Mouse (Mus musculus) lung, postnatal 0 days (tissue): Measurements from ENCODE around the gene Ensa. TPM values are rescaled to one million over a fixed set of nuclear protein-coding genes. Genes with fewer than 3 reads are reported as not detected.
A peak's percentile ranks its signal among the peaks of the same experiment; 100 is the strongest.
"Not testable (repeated sequence)": the region's sequence is repeated elsewhere in the genome, so short reads cannot be mapped to it uniquely, and the experiment has no call there.

ENCODE experiments used
- ATAC-seq: fragments of 200-750 bp; cut with Nextera tagmentation; 2 replicates; pipeline ENCODE4 v1.8.0; 2017; ENCODE audit warnings: moderate library complexity
- DNase-seq: peaks from one replicate; pipeline ENCODE4 v3.0.0-alpha.2; 2016; ENCODE audit warnings: low spot score
- H3K27ac ChIP-seq: fragments of 300-500 bp; sonication (generic); 2 replicates; pipeline ENCODE4 v1.5.1; 2014; ENCODE audit warnings: antibody characterized with exemption, mild to moderate bottlenecking, low read length, mixed read lengths
- H3K27me3 ChIP-seq: fragments of 300-500 bp; sonication (generic); replicated peaks from 2 replicates; pipeline ENCODE4 v1.6.1; 2014; ENCODE audit warnings: low read length, mixed read lengths; ENCODE audit not compliant: insufficient read depth
- H3K36me3 ChIP-seq: fragments of 300-500 bp; sonication (generic); 2 replicates; pipeline ENCODE4 v1.6.1; 2014; ENCODE audit warnings: low read length, mixed read lengths; ENCODE audit not compliant: insufficient read depth
- H3K4me1 ChIP-seq: fragments of 300-500 bp; sonication (generic); 2 replicates; pipeline ENCODE4 v1.6.1; 2014; ENCODE audit warnings: antibody characterized with exemption, low read depth, low read length, mixed read lengths; ENCODE audit not compliant: insufficient read depth
- H3K4me2 ChIP-seq: fragments of 300-500 bp; sonication (generic); replicated peaks from 2 replicates; pipeline ENCODE4 v1.6.1; 2014; ENCODE audit warnings: low read depth, mild to moderate bottlenecking, low read length, moderate library complexity, mixed read lengths
- H3K4me3 ChIP-seq: fragments of 300-500 bp; sonication (generic); 2 replicates; pipeline ENCODE4 v1.5.1; 2014; ENCODE audit warnings: low read depth, low read length
- H3K9ac ChIP-seq: fragments of 300-500 bp; sonication (generic); replicated peaks from 2 replicates; pipeline ENCODE4 v1.6.1; 2014; ENCODE audit warnings: low read depth, mild to moderate bottlenecking
- H3K9me3 ChIP-seq: fragments of 300-500 bp; sonication (generic); 2 replicates; pipeline ENCODE4 v1.6.1; 2016; ENCODE audit warnings: low read length, mixed read lengths
- CTCF ChIP-seq: IDR thresholded peaks from 2 replicates; pipeline ENCODE4 v1.5.1; 2016; ENCODE audit warnings: antibody characterized with exemption, mild to moderate bottlenecking
- EP300 ChIP-seq: IDR thresholded peaks from 2 replicates; pipeline ENCODE4 v1.6.1; 2016; ENCODE audit warnings: antibody characterized with exemption, mild to moderate bottlenecking, control low read depth
- WGBS: fragments of 180-500 bp; shearing (Covaris S2); extraction: QIAGEN DNeasy Blood & Tissue Kit; methylation state at CpG from one replicate; pipeline ENCODE4 v1.1.7; 2014; 5-methylcytosine and 5-hydroxymethylcytosine counted together
- polyA plus RNA-seq: library from polyadenylated mRNA; unstranded; fragments of >200 nt; fragmentation: Nextera tagmentation; extraction: Ambion mirVana; gene quantifications from 2 replicates; pipeline ENCODE4 v1.2.1, GENCODE M21; 2015

The Ensa gene
- polyA plus RNA-seq, 1 experiment from 2014 or later = 52.0 TPM

- H3K36me3 ChIP-seq = peaks cover 16% of the 10 kb centered on the region; the same call in 1 of the 2 replicates
- no peak overlapping the region for H3K9ac ChIP-seq
- ATAC-seq = no peak
- no peaks in the 10 kb centered on the region for H3K9me3 ChIP-seq
- no peak for DNase-seq
- no peak for TF ChIP-seq CTCF
- TF ChIP-seq EP300 = no peak
- H3K27ac ChIP-seq = no peak overlapping the region
- H3K4me3 ChIP-seq = no peak overlapping the region
- H3K27me3 ChIP-seq = no peaks in the 10 kb centered on the region
- 63% methylated on average over 3 of the region's 3 CpGs for WGBS
- no peaks in the 10 kb centered on the region for H3K4me1 ChIP-seq
- H3K4me2 ChIP-seq = no peak overlapping the region
Observed at GRCm38 (mm10) chr3:95609195-95609594, 15.6 kb upstream of the Ensa start.

GRCm38 (mm10) chr3:95613996-95614395, 10.8 kb upstream of the Ensa start:
- DNase-seq = no peak
- TF ChIP-seq EP300 (no peak), CTCF (no peak)
- Histone ChIP-seq H3K4me1 (no peaks in the 10 kb centered on the region), H3K27ac (no peak overlapping the region), H3K4me2 (no peak overlapping the region), H3K9ac (no peak overlapping the region), H3K9me3 (no peaks in the 10 kb centered on the region), H3K36me3 (peaks cover 13% of the 10 kb centered on the region), H3K27me3 (no peaks in the 10 kb centered on the region), H3K4me3 (no peak overlapping the region)
- WGBS = 100% methylated on average over 1 of the region's 1 CpGs
- no peak for ATAC-seq

GRCm38 (mm10) chr3:95618511-95618910, 6.3 kb upstream of the Ensa start:
- Histone ChIP-seq H3K27ac (no peak overlapping the region), H3K4me1 (no peaks in the 10 kb centered on the region), H3K4me3 (no peak overlapping the region), H3K9ac (no peak overlapping the region), H3K4me2 (no peak overlapping the region), H3K9me3 (no peaks in the 10 kb centered on the region), H3K27me3 (no peaks in the 10 kb centered on the region), H3K36me3 (peaks cover 20% of the 10 kb centered on the region)
- WGBS = 73% methylated on average over 1 of the region's 1 CpGs
- TF ChIP-seq EP300 = no peak
- TF ChIP-seq CTCF = no peak
- ATAC-seq = no peak
- DNase-seq = no peak

GRCm38 (mm10) chr3:95621241-95621640, 3.6 kb upstream of the Ensa start:
- Histone ChIP-seq H3K27ac (no peak overlapping the region), H3K4me1 (peaks cover 6% of the 10 kb centered on the region; the same call in 1 of the 2 replicates), H3K4me2 (no peak overlapping the region), H3K9ac (no peak overlapping the region), H3K36me3 (peaks cover 20% of the 10 kb centered on the region), H3K4me3 (no peak overlapping the region), H3K27me3 (no peaks in the 10 kb centered on the region), H3K9me3 (no peaks in the 10 kb centered on the region)
- DNase-seq (no peak), ATAC-seq (no peak)
- TF ChIP-seq CTCF = no peak
- no peak for TF ChIP-seq EP300
- 73% methylated on average over 1 of the region's 1 CpGs for WGBS

- not testable (repeated sequence) for H3K4me3 ChIP-seq, H3K9ac ChIP-seq, H3K27ac ChIP-seq, H3K4me2 ChIP-seq, ATAC-seq, H3K4me1 ChIP-seq, H3K9me3 ChIP-seq, H3K27me3 ChIP-seq, DNase-seq
- WGBS = 89% methylated on average over 20 of the region's 20 CpGs
- peaks cover 17% of the 10 kb centered on the region for H3K36me3 ChIP-seq
Observed at GRCm38 (mm10) chr3:95622421-95622820, 2.4 kb upstream of the Ensa start.

- no peak overlapping the region for H3K9ac ChIP-seq
- TF ChIP-seq CTCF (no peak), EP300 (no peak)
- WGBS = 60% methylated on average over 2 of the region's 2 CpGs
Observed at GRCm38 (mm10) chr3:95623551-95623950, 1.2 kb upstream of the Ensa start.

GRCm38 (mm10) chr3:95623991-95624515, 740 bp upstream of the Ensa start:
- Histone ChIP-seq H3K27ac (peak overlapping the region; percentile 75), H3K4me2 (peak overlapping the region; percentile 51), H3K9ac (peak overlapping the region; percentile 24), H3K36me3 (peaks cover 24% of the 10 kb centered on the region), H3K4me3 (peak overlapping the region; percentile 72; the same call in 1 of the 2 replicates)
- not testable (repeated sequence) for H3K4me1 ChIP-seq, H3K9me3 ChIP-seq, ATAC-seq, DNase-seq, H3K27me3 ChIP-seq
- 66% methylated on average over 5 of the region's 5 CpGs for whole genome bisulfite sequencing

More at GRCm38 (mm10) chr3:95623551-95623950, 1.2 kb upstream of the Ensa start:
- DNase-seq = no peak
- Histone ChIP-seq H3K27ac (no peak overlapping the region), H3K4me2 (no peak overlapping the region), H3K27me3 (no peaks in the 10 kb centered on the region), H3K9me3 (no peaks in the 10 kb centered on the region), H3K36me3 (peaks cover 19% of the 10 kb centered on the region), H3K4me3 (no peak overlapping the region), H3K4me1 (peaks cover 6% of the 10 kb centered on the region; the same call in 1 of the 2 replicates)
- no peak for ATAC-seq
